Mouse (Mus musculus) midbrain, embryonic 13.5 days (tissue): ENCODE results near the gene Adipoq. TPM values are rescaled to one million over a fixed set of nuclear protein-coding genes. Genes with fewer than 3 reads are reported as not detected.

ENCODE experiments used
- ATAC-seq: fragments of 200-750 bp; cut with Nextera tagmentation; 2 replicates; pipeline ENCODE4 v1.8.0; 2017; ENCODE audit warnings: mild to moderate bottlenecking, moderate TSS enrichment, moderate library complexity
- H3K27ac ChIP-seq: fragments of 300-500 bp; sonication (generic); 2 replicates; pipeline ENCODE4 v1.5.1; 2015; ENCODE audit warnings: inconsistent platforms, mild to moderate bottlenecking, moderate library complexity
- H3K27me3 ChIP-seq: fragments of 300-500 bp; sonication (generic); 2 replicates; pipeline ENCODE4 v1.6.1; 2015; ENCODE audit warnings: mild to moderate bottlenecking, inconsistent platforms
- H3K36me3 ChIP-seq: fragments of 300-500 bp; sonication (generic); 2 replicates; pipeline ENCODE4 v1.6.1; 2015; ENCODE audit warnings: mild to moderate bottlenecking, inconsistent platforms
- H3K4me1 ChIP-seq: fragments of 300-500 bp; sonication (generic); replicated peaks from 2 replicates; pipeline ENCODE4 v1.6.1; 2015; ENCODE audit warnings: inconsistent platforms
- H3K4me2 ChIP-seq: fragments of 300-500 bp; sonication (generic); replicated peaks from 2 replicates; pipeline ENCODE4 v1.6.1; 2015; ENCODE audit warnings: moderate library complexity, mild to moderate bottlenecking, inconsistent platforms
- H3K4me3 ChIP-seq: fragments of 300-500 bp; sonication (generic); replicated peaks from 2 replicates; pipeline ENCODE4 v1.5.1; 2015; ENCODE audit warnings: mild to moderate bottlenecking, inconsistent platforms
- H3K9ac ChIP-seq: fragments of 300-500 bp; sonication (generic); replicated peaks from 2 replicates; pipeline ENCODE4 v1.6.1; 2015; ENCODE audit warnings: mild to moderate bottlenecking, inconsistent platforms
- H3K9me3 ChIP-seq: fragments of 300-500 bp; sonication (generic); 2 replicates; pipeline ENCODE4 v1.6.1; 2016; ENCODE audit warnings: mild to moderate bottlenecking, inconsistent platforms
- WGBS: fragments of 180-500 bp; shearing (Covaris S2); methylation state at CpG from one replicate; pipeline ENCODE4 v1.1.7; 2015; 5-methylcytosine and 5-hydroxymethylcytosine counted together
- microRNA-seq: library from miRNA; unstranded; fragments of <30 nt; microRNA quantifications from one replicate; pipeline ENCODE4, GENCODE M21; 2016
- polyA plus RNA-seq: library from polyadenylated mRNA; unstranded; fragments of >200 nt; fragmentation: Nextera tagmentation; extraction: Ambion mirVana; gene quantifications from 2 replicates; pipeline ENCODE4 v1.2.1, GENCODE M21; 2015

Gene Adipoq
- polyA plus RNA-seq, 1 experiment from 2014 or later = 0.12 TPM

- H3K27me3 ChIP-seq = no peaks in the 10 kb centered on the region
- no peak overlapping the region for H3K9ac ChIP-seq
- WGBS = 88% methylated on average over 9 of the region's 9 CpGs
- H3K4me3 ChIP-seq = no peak overlapping the region
- H3K27ac ChIP-seq = no peak overlapping the region
- H3K9me3 ChIP-seq = no peaks in the 10 kb centered on the region
- no peak overlapping the region for H3K4me2 ChIP-seq
- no peaks in the 10 kb centered on the region for H3K4me1 ChIP-seq
- H3K36me3 ChIP-seq = no peaks in the 10 kb centered on the region
- no peak for ATAC-seq
These were observed 45.4 kb downstream of the Adipoq start for GRCm38 (mm10) chr16:23191560-23192242.

GRCm38 (mm10) chr16:23195618-23196017, 49.3 kb downstream of the Adipoq start:
- no peak for ATAC-seq
- no peak overlapping the region for H3K4me3 ChIP-seq
- H3K9me3 ChIP-seq = no peaks in the 10 kb centered on the region
- no peaks in the 10 kb centered on the region for H3K36me3 ChIP-seq
- 85% methylated on average over 7 of the region's 7 CpGs for WGBS
- no peaks in the 10 kb centered on the region for H3K27me3 ChIP-seq
- no peak overlapping the region for H3K4me2 ChIP-seq
- no peak overlapping the region for H3K9ac ChIP-seq
- no peak overlapping the region for H3K27ac ChIP-seq
- H3K4me1 ChIP-seq = no peaks in the 10 kb centered on the region

GRCm38 (mm10) chr16:23196296-23196695, 50.0 kb downstream of the Adipoq start:
- H3K9ac ChIP-seq = no peak overlapping the region
- no peak overlapping the region for H3K4me3 ChIP-seq
- H3K9me3 ChIP-seq = no peaks in the 10 kb centered on the region
- H3K4me1 ChIP-seq = no peaks in the 10 kb centered on the region
- no peaks in the 10 kb centered on the region for H3K36me3 ChIP-seq
- no peaks in the 10 kb centered on the region for H3K27me3 ChIP-seq
- no peak for ATAC-seq
- H3K4me2 ChIP-seq = no peak overlapping the region
- no peak overlapping the region for H3K27ac ChIP-seq

GRCm38 (mm10) chr16:23196791-23197190, 50.5 kb downstream of the Adipoq start:
- no peaks in the 10 kb centered on the region for H3K9me3 ChIP-seq
- no peaks in the 10 kb centered on the region for H3K4me1 ChIP-seq
- no peak overlapping the region for H3K27ac ChIP-seq
- no peak overlapping the region for H3K4me3 ChIP-seq
- no peak overlapping the region for H3K4me2 ChIP-seq
- 91% methylated on average over 6 of the region's 6 CpGs for WGBS
- no peaks in the 10 kb centered on the region for H3K36me3 ChIP-seq
- no peak overlapping the region for H3K9ac ChIP-seq
- ATAC-seq = no peak
- H3K27me3 ChIP-seq = no peaks in the 10 kb centered on the region

- no peaks in the 10 kb centered on the region for H3K36me3 ChIP-seq
- H3K27ac ChIP-seq = no peak overlapping the region
- H3K4me1 ChIP-seq = no peaks in the 10 kb centered on the region
- no peak overlapping the region for H3K4me2 ChIP-seq
- no peak for ATAC-seq
- no peaks in the 10 kb centered on the region for H3K27me3 ChIP-seq
- H3K9ac ChIP-seq = no peak overlapping the region
- H3K9me3 ChIP-seq = no peaks in the 10 kb centered on the region
- no peak overlapping the region for H3K4me3 ChIP-seq
These were observed 55.2 kb downstream of the Adipoq start for GRCm38 (mm10) chr16:23201498-23201897.

Small RNA genes within 50 kb of the gene (microRNA-seq; reads per million reads assigned to microRNA genes)
- not detected for gene Gm49346

Other genes starting within 250 kb of the Adipoq start
- not detected in 2 replicates for gene Fetub, start 228.2 kb upstream of the Adipoq start, polyA plus RNA-seq
- gene Hrg, start 195.5 kb upstream of the Adipoq start, polyA plus RNA-seq = 0.15 TPM in 1 of 2 replicates, not detected in the other
- not detected in 2 replicates for gene Kng2, start 117.1 kb upstream of the Adipoq start, polyA plus RNA-seq
- gene Kng1, start 88.7 kb upstream of the Adipoq start, polyA plus RNA-seq = 0.16 TPM in 1 of 2 replicates, not detected in the other
- gene Eif4a2, start 39.1 kb upstream of the Adipoq start, polyA plus RNA-seq = 281 and 302 TPM in 2 replicates
- gene Rfc4, start 18.8 kb upstream of the Adipoq start, polyA plus RNA-seq = 76.2 and 78.4 TPM in 2 replicates
- gene St6gal1, start 78.2 kb downstream of the Adipoq start, polyA plus RNA-seq = 43.1 and 44.5 TPM in 2 replicates